Mouse (Mus musculus) kidney, embryonic 14.5 days (tissue): ENCODE results near the gene Acap2. TPM values are rescaled to one million over a fixed set of nuclear protein-coding genes. Genes with fewer than 3 reads are reported as not detected.

Source experiments
- ATAC-seq: fragments of 200-750 bp; cut with Nextera tagmentation; 2 replicates; pipeline ENCODE4 v1.8.0; 2017; ENCODE audit warnings: moderate number of reproducible peaks, mild to moderate bottlenecking, moderate TSS enrichment, moderate library complexity; ENCODE audit not compliant: low FRiP score, low TSS enrichment
- H3K27ac ChIP-seq: fragments of 300-500 bp; sonication (generic); 2 replicates; pipeline ENCODE4 v1.5.1; 2014; ENCODE audit warnings: low read depth, mild to moderate bottlenecking, low read length, moderate library complexity, mixed read lengths
- H3K27me3 ChIP-seq: fragments of 300-500 bp; sonication (generic); 2 replicates; pipeline ENCODE4 v1.6.1; 2014; ENCODE audit warnings: mild to moderate bottlenecking, low read length; ENCODE audit not compliant: control insufficient read depth, insufficient read depth
- H3K36me3 ChIP-seq: fragments of 300-500 bp; sonication (generic); 2 replicates; pipeline ENCODE4 v1.6.1; 2014; ENCODE audit warnings: low read length, mixed read lengths; ENCODE audit not compliant: control insufficient read depth, insufficient read depth
- H3K4me1 ChIP-seq: fragments of 300-500 bp; sonication (generic); 2 replicates; pipeline ENCODE4 v1.6.1; 2014; ENCODE audit warnings: low read length, mixed read lengths; ENCODE audit not compliant: control insufficient read depth, insufficient read depth
- H3K4me2 ChIP-seq: fragments of 300-500 bp; sonication (generic); replicated peaks from 2 replicates; pipeline ENCODE4 v1.6.1; 2014; ENCODE audit warnings: low read depth, mild to moderate bottlenecking, low read length
- H3K4me3 ChIP-seq: fragments of 300-500 bp; sonication (generic); 2 replicates; pipeline ENCODE4 v1.5.1; 2014; ENCODE audit warnings: mild to moderate bottlenecking, low read length
- H3K9ac ChIP-seq: fragments of 300-500 bp; sonication (generic); 2 replicates; pipeline ENCODE4 v1.6.1; 2014; ENCODE audit warnings: low read depth, mild to moderate bottlenecking, low read length, moderate library complexity
- H3K9me3 ChIP-seq: fragments of 300-500 bp; sonication (generic); 2 replicates; pipeline ENCODE4 v1.6.1; 2016; ENCODE audit warnings: low read length; ENCODE audit not compliant: control insufficient read depth
- WGBS: fragments of 180-500 bp; shearing (Covaris S2); extraction: QIAGEN DNeasy Blood & Tissue Kit; methylation state at CpG from one replicate; pipeline ENCODE4 v1.1.7; 2014; 5-methylcytosine and 5-hydroxymethylcytosine counted together
- polyA plus RNA-seq: library from polyadenylated mRNA; unstranded; fragments of >200 nt; fragmentation: Nextera tagmentation; extraction: Ambion mirVana; gene quantifications from 2 replicates; pipeline ENCODE4 v1.2.1, GENCODE M21; 2014

Acap2 gene
- polyA plus RNA-seq, 1 experiment from 2014 or later: 21.2 TPM

GRCm38 (mm10) chr16:31064782-31065181 is 136.3 kb downstream of the Acap2 start:
- WGBS: 90% methylated on average over 6 of the region's 6 CpGs
- H3K4me1 ChIP-seq: peaks cover 8% of the 10 kb centered on the region
- no peaks in the 10 kb centered on the region for H3K36me3 ChIP-seq
- no peak overlapping the region for H3K4me2 ChIP-seq
- H3K9me3 ChIP-seq: no peaks in the 10 kb centered on the region
- H3K9ac ChIP-seq: no peak overlapping the region
- H3K27me3 ChIP-seq: no peaks in the 10 kb centered on the region
- no peak for ATAC-seq
- H3K4me3 ChIP-seq: no peak overlapping the region
- H3K27ac ChIP-seq: no peak overlapping the region

- Histone ChIP-seq H3K27me3 (no peaks in the 10 kb centered on the region), H3K4me1 (peaks cover 10% of the 10 kb centered on the region), H3K27ac (no peak overlapping the region), H3K9me3 (no peaks in the 10 kb centered on the region), H3K4me2 (no peak overlapping the region), H3K4me3 (no peak overlapping the region), H3K36me3 (no peaks in the 10 kb centered on the region), H3K9ac (no peak overlapping the region)
- ATAC-seq: no peak
- WGBS: 75% methylated on average over 3 of the region's 3 CpGs
Measured at GRCm38 (mm10) chr16:31062918-31063317, 138.1 kb downstream of the Acap2 start.

DNA sequence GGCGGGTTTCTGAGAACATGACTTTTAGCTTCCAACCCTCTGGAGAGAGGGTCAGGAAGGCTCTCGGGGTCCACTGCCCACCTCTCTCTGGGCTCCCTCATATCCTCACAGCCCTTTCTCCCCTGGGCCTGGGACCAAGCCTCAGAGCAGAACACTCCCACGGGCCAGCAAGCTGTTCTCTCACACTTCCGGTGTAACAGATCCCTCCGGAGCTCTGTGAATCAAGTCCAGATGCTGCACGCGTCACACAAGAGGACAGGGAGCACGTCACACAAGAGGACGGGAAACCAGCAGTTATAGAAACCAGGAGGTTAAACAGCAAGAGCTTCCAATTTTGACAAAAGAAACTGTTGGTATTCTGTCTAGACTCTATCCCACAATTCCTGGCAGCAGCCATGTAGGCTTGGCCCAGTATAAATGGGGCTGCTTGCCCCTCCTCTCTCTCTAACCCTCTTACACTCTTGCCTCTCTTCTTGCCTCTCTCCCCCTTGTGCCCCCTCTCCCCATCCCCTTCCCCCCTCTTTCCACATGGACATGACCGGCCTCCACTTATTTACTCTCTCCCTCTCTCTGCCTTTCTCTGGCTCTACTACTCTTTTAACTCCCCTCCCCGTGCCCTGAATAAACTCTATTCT is 139.7 kb downstream of the Acap2 start:
- no peak overlapping the region for H3K4me3 ChIP-seq
- no peaks in the 10 kb centered on the region for H3K9me3 ChIP-seq
- H3K4me1 ChIP-seq: peaks cover 10% of the 10 kb centered on the region
- no peak overlapping the region for H3K27ac ChIP-seq
- no peak overlapping the region for H3K9ac ChIP-seq
- 53% methylated on average over 11 of the region's 11 CpGs for WGBS
- no peak overlapping the region for H3K4me2 ChIP-seq
- H3K36me3 ChIP-seq: no peaks in the 10 kb centered on the region
- ATAC-seq: peak; percentile 59; the same call in 1 of the 2 replicates
- no peaks in the 10 kb centered on the region for H3K27me3 ChIP-seq

DNA sequence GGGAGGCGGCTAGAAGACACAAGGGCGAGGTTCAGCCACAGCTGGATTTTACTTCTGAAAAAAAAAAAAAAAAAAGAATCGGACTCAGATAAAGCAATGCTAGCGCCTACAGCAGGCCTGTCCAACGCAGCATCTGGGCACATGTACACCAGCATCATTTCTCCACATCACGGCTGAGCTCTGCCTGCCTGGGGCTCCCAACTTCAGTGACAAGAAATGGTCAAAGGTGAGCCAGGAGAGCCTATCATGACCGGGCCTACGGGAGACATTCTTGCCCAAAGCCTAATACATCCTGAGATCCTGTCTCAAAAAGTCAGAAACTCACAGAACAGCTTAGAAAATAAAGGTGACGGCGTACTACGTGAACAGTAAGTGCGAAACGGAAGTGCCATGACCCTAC is 140.3 kb downstream of the Acap2 start:
- Histone ChIP-seq H3K27me3 (no peaks in the 10 kb centered on the region), H3K4me3 (no peak overlapping the region), H3K9me3 (no peaks in the 10 kb centered on the region), H3K36me3 (no peaks in the 10 kb centered on the region), H3K9ac (no peak overlapping the region), H3K27ac (no peak overlapping the region), H3K4me1 (peaks cover 10% of the 10 kb centered on the region), H3K4me2 (no peak overlapping the region)
- 94% methylated on average over 13 of the region's 13 CpGs for WGBS
- no peak; the same call in 1 of the 2 replicates for ATAC-seq

DNA sequence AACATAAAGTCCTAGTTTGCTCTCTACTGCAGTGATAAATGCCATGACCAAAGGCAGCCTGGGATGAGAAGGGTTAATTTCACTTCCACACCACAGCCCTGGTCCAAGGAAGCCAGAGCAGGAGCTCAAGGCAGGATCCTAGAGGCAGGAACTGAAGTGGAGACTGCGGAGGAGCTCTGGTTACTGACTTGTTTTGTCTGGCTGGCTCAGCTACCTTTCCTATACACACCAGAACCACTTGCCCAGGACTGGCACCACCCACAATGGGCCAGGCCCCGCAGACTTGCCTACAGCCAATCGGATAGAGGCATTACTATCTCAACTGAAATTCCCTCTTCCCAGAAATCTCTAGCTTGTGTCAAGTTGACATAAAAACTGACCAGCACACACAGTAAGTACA is 140.8 kb downstream of the Acap2 start:
- 93% methylated on average over 3 of the region's 3 CpGs for WGBS
- Histone ChIP-seq H3K4me1 (peaks cover 10% of the 10 kb centered on the region), H3K27me3 (no peaks in the 10 kb centered on the region), H3K36me3 (no peaks in the 10 kb centered on the region), H3K27ac (no peak overlapping the region), H3K9me3 (no peaks in the 10 kb centered on the region), H3K4me2 (no peak overlapping the region), H3K4me3 (no peak overlapping the region), H3K9ac (no peak overlapping the region)
- ATAC-seq: no peak

- ATAC-seq: no peak
- H3K4me1 ChIP-seq: peaks cover 10% of the 10 kb centered on the region
- no peaks in the 10 kb centered on the region for H3K36me3 ChIP-seq
- no peak overlapping the region for H3K9ac ChIP-seq
- no peak overlapping the region for H3K4me3 ChIP-seq
- H3K27me3 ChIP-seq: no peaks in the 10 kb centered on the region
- no peak overlapping the region for H3K4me2 ChIP-seq
- H3K9me3 ChIP-seq: no peaks in the 10 kb centered on the region
- 81% methylated on average over 4 of the region's 4 CpGs for WGBS
- no peak overlapping the region for H3K27ac ChIP-seq
Measured at GRCm38 (mm10) chr16:31059730-31060129, 141.3 kb downstream of the Acap2 start.

GRCm38 (mm10) chr16:31052812-31053211 is 148.2 kb downstream of the Acap2 start:
- ATAC-seq: 0 out of 2 replicates have a peak, but pooled peaks have one; percentile 48
- H3K4me1 ChIP-seq: peaks cover 4% of the 10 kb centered on the region; the same call in 1 of the 2 replicates
- 59% methylated on average over 6 of the region's 6 CpGs for WGBS
- H3K4me3 ChIP-seq: no peak overlapping the region
- no peak overlapping the region for H3K9ac ChIP-seq
- no peaks in the 10 kb centered on the region for H3K9me3 ChIP-seq
- no peak overlapping the region for H3K4me2 ChIP-seq
- H3K27me3 ChIP-seq: no peaks in the 10 kb centered on the region
- H3K27ac ChIP-seq: no peak overlapping the region
- no peaks in the 10 kb centered on the region for H3K36me3 ChIP-seq

GRCm38 (mm10) chr16:31052177-31052726 is 148.8 kb downstream of the Acap2 start:
- WGBS: 74% methylated on average over 7 of the region's 7 CpGs
- peaks cover 4% of the 10 kb centered on the region; the same call in 1 of the 2 replicates for H3K4me1 ChIP-seq
- ATAC-seq: no peak
- no peaks in the 10 kb centered on the region for H3K27me3 ChIP-seq
- no peak overlapping the region for H3K4me3 ChIP-seq
- no peak overlapping the region for H3K9ac ChIP-seq
- H3K9me3 ChIP-seq: no peaks in the 10 kb centered on the region
- H3K36me3 ChIP-seq: no peaks in the 10 kb centered on the region
- H3K4me2 ChIP-seq: no peak overlapping the region
- no peak overlapping the region for H3K27ac ChIP-seq

GRCm38 (mm10) chr16:31050701-31051100 is 150.3 kb downstream of the Acap2 start:
- H3K27me3 ChIP-seq: no peaks in the 10 kb centered on the region
- no peak overlapping the region for H3K27ac ChIP-seq
- peaks cover 4% of the 10 kb centered on the region; the same call in 1 of the 2 replicates for H3K4me1 ChIP-seq
- H3K36me3 ChIP-seq: no peaks in the 10 kb centered on the region
- ATAC-seq: no peak
- H3K4me3 ChIP-seq: no peak overlapping the region
- no peak overlapping the region for H3K4me2 ChIP-seq
- H3K9ac ChIP-seq: no peak overlapping the region
- 84% methylated on average over 7 of the region's 7 CpGs for WGBS
- no peaks in the 10 kb centered on the region for H3K9me3 ChIP-seq
